22 mouse cellular contexts compared by ENCODE assay signal in the genomic region with DNA sequence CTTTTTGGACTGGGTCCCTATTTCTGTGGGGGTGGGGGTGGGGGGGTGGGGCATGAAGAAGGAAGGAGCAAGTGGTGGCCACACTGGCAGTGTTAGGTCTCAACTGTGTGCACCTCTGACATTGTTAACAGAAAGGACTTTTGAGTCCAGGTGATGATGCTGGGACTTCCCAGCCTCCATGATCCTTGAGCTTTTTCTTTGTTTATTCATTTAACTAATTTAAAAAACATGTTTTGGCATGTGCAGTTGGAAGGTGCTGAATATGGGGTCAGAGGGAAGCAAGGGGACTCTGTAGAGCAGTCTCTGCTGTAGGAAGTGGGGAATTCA.
DNase-seq lines count a peak whose midpoint lies in the region; ATAC-seq and TF ChIP-seq lines count a peak whose summit lies in the region.
"Had no signal": no experiment of that assay in that cellular context is flagged by ENCODE, and none has a peak within 500 bp of the region (broad histone marks: within the 10 kb centered on the region; RNA-seq: fewer than 3 reads in every experiment).

No protein-coding gene starts in this region.

- DNase-seq in kidney, adult 9 months: no peak
- DNase-seq in stomach, postnatal 0 days (ENCODE audit: low spot score): no peak
- no peak for DNase-seq in layer of hippocampus, postnatal 10 days (ENCODE audit: low spot score in 2 of 2)
- DNase-seq: cerebellum, adult 11-12 months; cerebellum, postnatal 25 days; embryo, embryonic 11 days; gastrocnemius, postnatal 25 days; heart, adult 2 months; liver; thymus, adult 18-20 months; thymus, postnatal 4 days had no signal

- no peak for TF ChIP-seq EP300 in stomach, postnatal 0 days (optimal IDR thresholded peaks at IDR 0.05)

- peaks cover 4% of the 10 kb centered on the region; the same call in 1 of the 2 replicates for H3K27me3 ChIP-seq in forebrain, embryonic 12.5 days
- H3K27me3 ChIP-seq in forebrain, embryonic 15.5 days: no peaks in the 10 kb centered on the region
- H3K27me3 ChIP-seq in kidney, embryonic 15.5 days: no peaks in the 10 kb centered on the region
- no peaks in the 10 kb centered on the region for H3K27me3 ChIP-seq in stomach, embryonic 14.5 days (ENCODE audit: control insufficient read depth, insufficient read depth, low read length)
- H3K27me3 ChIP-seq in stomach, postnatal 0 days (ENCODE audit: control insufficient read depth, insufficient read depth, low read length): no peaks in the 10 kb centered on the region
- H3K27me3 ChIP-seq: forebrain, embryonic 13.5 days; hindbrain, embryonic 12.5 days; midbrain, embryonic 15.5 days had no signal

- no peak for ATAC-seq in forebrain, embryonic 12.5 days (ENCODE audit: low FRiP score)
- no peak for ATAC-seq in forebrain, embryonic 15.5 days (replicated peaks)
- ATAC-seq in kidney, embryonic 15.5 days (replicated peaks; ENCODE audit: low FRiP score): no peak
- ATAC-seq in stomach, embryonic 14.5 days (ENCODE audit: insufficient number of reproducible peaks, insufficient read depth, low FRiP score, low read depth): no peak
- no peak for ATAC-seq in stomach, postnatal 0 days (ENCODE audit: low FRiP score, low TSS enrichment)
- no peak for ATAC-seq in cerebellum, adult (ENCODE audit: insufficient number of reproducible peaks, low FRiP score, low TSS enrichment)
- ATAC-seq: forebrain, embryonic 13.5 days; inflammation-experienced regulatory T-cells, adult 6 months; midbrain, embryonic 15.5 days had no signal

- no peak overlapping the region for H3K4me2 ChIP-seq in forebrain, embryonic 12.5 days
- H3K4me2 ChIP-seq in forebrain, embryonic 15.5 days (replicated peaks): no peak overlapping the region
- H3K4me2 ChIP-seq in kidney, embryonic 15.5 days: no peak overlapping the region
- H3K4me2 ChIP-seq in stomach, embryonic 14.5 days (replicated peaks; ENCODE audit: low read depth, low read length): no peak overlapping the region
- H3K4me2 ChIP-seq in stomach, postnatal 0 days (replicated peaks; ENCODE audit: low read depth): no peak overlapping the region
- H3K4me2 ChIP-seq: forebrain, embryonic 13.5 days; hindbrain, embryonic 12.5 days; midbrain, embryonic 15.5 days had no signal

- no peak overlapping the region for H3K9ac ChIP-seq in forebrain, embryonic 12.5 days
- no peak overlapping the region for H3K9ac ChIP-seq in forebrain, embryonic 15.5 days (replicated peaks)
- no peak overlapping the region for H3K9ac ChIP-seq in kidney, embryonic 15.5 days
- H3K9ac ChIP-seq in stomach, embryonic 14.5 days (replicated peaks; ENCODE audit: low read depth, low read length): no peak overlapping the region
- H3K9ac ChIP-seq in stomach, postnatal 0 days (ENCODE audit: low read length): no peak overlapping the region
- H3K9ac ChIP-seq: hindbrain, embryonic 12.5 days; midbrain, embryonic 15.5 days had no signal

- H3K27ac ChIP-seq in forebrain, embryonic 12.5 days: 0 out of 2 replicates have a peak overlapping the region, but pooled peaks have one; percentile 42
- no peak overlapping the region for H3K27ac ChIP-seq in forebrain, embryonic 15.5 days (replicated peaks)
- H3K27ac ChIP-seq in kidney, embryonic 15.5 days: peak overlapping the region; percentile 77
- peak overlapping the region; percentile 97; the same call in 1 of the 2 replicates for H3K27ac ChIP-seq in stomach, embryonic 14.5 days (ENCODE audit: low read length)
- no peak overlapping the region; the same call in 1 of the 2 replicates for H3K27ac ChIP-seq in stomach, postnatal 0 days (replicated peaks)
- H3K27ac ChIP-seq: heart, adult 2 months; hindbrain, embryonic 12.5 days; midbrain, embryonic 15.5 days had no signal

- peaks cover 66% of the 10 kb centered on the region for H3K4me1 ChIP-seq in forebrain, embryonic 12.5 days
- peaks cover 50% of the 10 kb centered on the region for H3K4me1 ChIP-seq in forebrain, embryonic 15.5 days
- H3K4me1 ChIP-seq in kidney, embryonic 15.5 days: peaks cover 93% of the 10 kb centered on the region
- peaks cover 56% of the 10 kb centered on the region for H3K4me1 ChIP-seq in stomach, embryonic 14.5 days (ENCODE audit: control insufficient read depth, insufficient read depth, low read length)
- H3K4me1 ChIP-seq in stomach, postnatal 0 days (replicated peaks; ENCODE audit: control insufficient read depth, insufficient read depth): peaks cover 19% of the 10 kb centered on the region
- H3K4me1 ChIP-seq: megakaryocyte, embryonic 14.5 days had no signal

- H3K4me3 ChIP-seq in forebrain, embryonic 12.5 days (replicated peaks): no peak overlapping the region
- H3K4me3 ChIP-seq in forebrain, embryonic 15.5 days: no peak overlapping the region
- no peak overlapping the region for H3K4me3 ChIP-seq in kidney, embryonic 15.5 days (replicated peaks)
- no peak overlapping the region for H3K4me3 ChIP-seq in stomach, embryonic 14.5 days (ENCODE audit: low read depth, low read length)
- H3K4me3 ChIP-seq in stomach, postnatal 0 days (ENCODE audit: low read depth, low read length): no peak overlapping the region
- H3K4me3 ChIP-seq: forebrain, embryonic 13.5 days; heart, adult 2 months; hindbrain, embryonic 12.5 days; megakaryocyte, embryonic 14.5 days; midbrain, embryonic 15.5 days; myocyte had no signal

- H3K9me3 ChIP-seq in forebrain, embryonic 12.5 days: no peaks in the 10 kb centered on the region
- H3K9me3 ChIP-seq in forebrain, embryonic 15.5 days: no peaks in the 10 kb centered on the region
- H3K9me3 ChIP-seq in kidney, embryonic 15.5 days (replicated peaks): no peaks in the 10 kb centered on the region
- H3K9me3 ChIP-seq in stomach, embryonic 14.5 days (ENCODE audit: control insufficient read depth, low read depth, low read length): no peaks in the 10 kb centered on the region
- H3K9me3 ChIP-seq in stomach, postnatal 0 days (ENCODE audit: control insufficient read depth, low read length): no peaks in the 10 kb centered on the region
- H3K9me3 ChIP-seq: forebrain, embryonic 13.5 days; hindbrain, embryonic 12.5 days; megakaryocyte, embryonic 14.5 days; midbrain, embryonic 15.5 days had no signal

- no peak for TF ChIP-seq CTCF in stomach, postnatal 0 days (IDR thresholded peaks at IDR 0.05; ENCODE audit: low read depth)

- no peaks in the 10 kb centered on the region for H3K36me3 ChIP-seq in forebrain, embryonic 12.5 days (replicated peaks)
- H3K36me3 ChIP-seq in forebrain, embryonic 15.5 days: no peaks in the 10 kb centered on the region
- no peaks in the 10 kb centered on the region for H3K36me3 ChIP-seq in kidney, embryonic 15.5 days
- H3K36me3 ChIP-seq in stomach, embryonic 14.5 days (ENCODE audit: control insufficient read depth, insufficient read depth, low read length): no peaks in the 10 kb centered on the region
- H3K36me3 ChIP-seq in stomach, postnatal 0 days (ENCODE audit: control insufficient read depth, insufficient read depth, low read length): no peaks in the 10 kb centered on the region
- H3K36me3 ChIP-seq: hindbrain, embryonic 12.5 days; midbrain, embryonic 15.5 days had no signal

Comparison
In these comparisons a context has a peak if more than half of its experiments do, and no peak if none do; other contexts are left out.
1. H3K27ac ChIP-seq: peak in forebrain, embryonic 12.5 days (single experiment), kidney, embryonic 15.5 days (single experiment) and stomach, embryonic 14.5 days (single experiment); none in forebrain, embryonic 15.5 days (single experiment) and stomach, postnatal 0 days (single experiment).